Mouse (Mus musculus) liver, embryonic 14.5 days (tissue): ENCODE data around the gene Lmbr1.

Source experiments
- CTCF ChIP-seq: IDR thresholded peaks from 2 replicates; pipeline ENCODE4 v1.5.1; 2016; ENCODE audit warnings: antibody characterized with exemption, low read depth, control low read depth
- EP300 ChIP-seq: IDR thresholded peaks from 2 replicates; pipeline ENCODE4 v1.6.1; 2016; ENCODE audit warnings: antibody characterized with exemption, low read depth

- TF ChIP-seq EP300 (no peak), CTCF (peak; percentile 30)
Observed at GRCm38 (mm10) chr5:29382776-29383175, 4.6 kb upstream of the Lmbr1 start.
